Mouse (Mus musculus) heart, postnatal 0 days (tissue): ENCODE results near the gene Ankrd28.

ENCODE experiments used
- CTCF ChIP-seq: IDR thresholded peaks from 2 replicates; pipeline ENCODE4 v1.5.1; 2016; ENCODE audit warnings: antibody characterized with exemption, control low read depth, low read depth
- EP300 ChIP-seq: IDR thresholded peaks from 2 replicates; pipeline ENCODE4 v1.6.1; 2016; ENCODE audit warnings: antibody characterized with exemption, low read depth

- TF ChIP-seq EP300 = no peak
- no peak for TF ChIP-seq CTCF
Measured at GRCm38 (mm10) chr14:31764083-31764482, 66.4 kb downstream of the Ankrd28 start.
